11 mouse cellular contexts compared by ENCODE assay signal in genomic region chr6:127122221-127122806, GRCm38 (mm10). TPM values are rescaled to one million over a fixed set of nuclear protein-coding genes. Genes with fewer than 3 reads are reported as not detected.
DNase-seq lines count a peak whose midpoint lies in the region; ATAC-seq and TF ChIP-seq lines count a peak whose summit lies in the region.
"Had no signal": no experiment of that assay in that cellular context is flagged by ENCODE, and none has a peak within 500 bp of the region (broad histone marks: within the 10 kb centered on the region; RNA-seq: fewer than 3 reads in every experiment).

No protein-coding gene starts in this region.

- WGBS in heart, adult 2 months, result 68% methylated on average over 4 of the region's 4 CpGs
- WGBS in midbrain, embryonic 11.5 days, result 79% methylated on average over 4 of the region's 4 CpGs
- WGBS in midbrain, embryonic 10.5 days, result 83% methylated on average over 4 of the region's 4 CpGs
- 86% methylated on average over 4 of the region's 4 CpGs for WGBS in midbrain, postnatal 0 days

- peak; percentile 82 for TF ChIP-seq CTCF in heart, adult 2 months (IDR thresholded peaks at IDR 0.05)
- TF ChIP-seq CTCF in midbrain, postnatal 0 days (IDR thresholded peaks at IDR 0.05), result peak; percentile 70

- no peak overlapping the region for H3K4me2 ChIP-seq in midbrain, embryonic 11.5 days
- no peak overlapping the region for H3K4me2 ChIP-seq in midbrain, postnatal 0 days (ENCODE audit: low read depth, low read length, poor library complexity, severe bottlenecking)
- H3K4me2 ChIP-seq: embryonic facial prominence, embryonic 15.5 days had no signal

- TF ChIP-seq POLR2A in heart, adult 2 months (IDR thresholded peaks at IDR 0.05; ENCODE audit: insufficient read depth, low read depth, low read length), result no peak

- TF ChIP-seq EP300 in heart, adult 2 months (IDR thresholded peaks at IDR 0.05; ENCODE audit: insufficient read depth, low read depth, low read length), result peak; percentile 58; the same call in 1 of the 2 replicates

- 0 out of 2 replicates have a peak, but pooled peaks have one; percentile 33 for ATAC-seq in midbrain, embryonic 11.5 days (ENCODE audit: low FRiP score)
- peak; percentile 50 for ATAC-seq in activated CD4-positive, CD25-positive, alpha-beta regulatory T cell, adult 4 months
- ATAC-seq in midbrain, postnatal 0 days (ENCODE audit: low FRiP score), result no peak

- no peaks in the 10 kb centered on the region for H3K79me2 ChIP-seq in heart, adult 2 months (replicated peaks; ENCODE audit: control insufficient read depth, insufficient read depth, low read length)

- no peak overlapping the region for H3K9ac ChIP-seq in heart, adult 2 months (ENCODE audit: low read depth, low read length)
- H3K9ac ChIP-seq in midbrain, embryonic 11.5 days (ENCODE audit: low read length), result no peak overlapping the region
- H3K9ac ChIP-seq in midbrain, postnatal 0 days (replicated peaks; ENCODE audit: low read length, poor library complexity, severe bottlenecking), result no peak overlapping the region
- H3K9ac ChIP-seq: embryonic facial prominence, embryonic 15.5 days had no signal

- H3K36me3 ChIP-seq in heart, adult 2 months (ENCODE audit: control insufficient read depth, insufficient read depth, low read length), result no peaks in the 10 kb centered on the region
- H3K36me3 ChIP-seq in midbrain, embryonic 11.5 days (ENCODE audit: control insufficient read depth, insufficient read depth, low read length), result peaks cover 2% of the 10 kb centered on the region; the same call in 1 of the 2 replicates
- peaks cover 21% of the 10 kb centered on the region for H3K36me3 ChIP-seq in midbrain, embryonic 10.5 days
- no peaks in the 10 kb centered on the region for H3K36me3 ChIP-seq in midbrain, postnatal 0 days (ENCODE audit: insufficient read depth, low read length)

- H3K4me1 ChIP-seq in heart, adult 2 months (ENCODE audit: control insufficient read depth, insufficient read depth, low read length), result no peaks in the 10 kb centered on the region
- no peaks in the 10 kb centered on the region for H3K4me1 ChIP-seq in midbrain, embryonic 11.5 days (ENCODE audit: control insufficient read depth, insufficient read depth, low read length)
- H3K4me1 ChIP-seq in midbrain, embryonic 10.5 days, result no peaks in the 10 kb centered on the region
- H3K4me1 ChIP-seq in midbrain, postnatal 0 days (ENCODE audit: insufficient read depth, low read length), result no peaks in the 10 kb centered on the region
- H3K4me1 ChIP-seq: embryonic facial prominence, embryonic 15.5 days had no signal

- intact Hi-C loops in heart, adult 2 months (cut with DNase I), result loop anchor here (2.0 kb wide), 1 partner anchor 168 kb away; no protein-coding TSS in a partner anchor

- no peak overlapping the region for H3K27ac ChIP-seq in heart, adult 2 months
- H3K27ac ChIP-seq in midbrain, embryonic 11.5 days (ENCODE audit: low read depth, low read length), result no peak overlapping the region
- no peak overlapping the region for H3K27ac ChIP-seq in midbrain, embryonic 10.5 days (replicated peaks)
- H3K27ac ChIP-seq in midbrain, postnatal 0 days (ENCODE audit: low read depth, low read length), result no peak overlapping the region
- H3K27ac ChIP-seq: embryonic facial prominence, embryonic 15.5 days had no signal

- H3K27me3 ChIP-seq in heart, adult 2 months (ENCODE audit: control insufficient read depth, insufficient read depth, low read length), result no peaks in the 10 kb centered on the region
- H3K27me3 ChIP-seq in midbrain, embryonic 11.5 days (ENCODE audit: control insufficient read depth, insufficient read depth, low read length), result no peaks in the 10 kb centered on the region
- no peaks in the 10 kb centered on the region; the same call in 1 of the 2 replicates for H3K27me3 ChIP-seq in midbrain, embryonic 10.5 days (ENCODE audit: low read depth, poor library complexity, severe bottlenecking)
- no peaks in the 10 kb centered on the region for H3K27me3 ChIP-seq in midbrain, postnatal 0 days (ENCODE audit: insufficient read depth, low read length)
- H3K27me3 ChIP-seq: embryonic facial prominence, embryonic 15.5 days had no signal

- no peaks in the 10 kb centered on the region for H3K9me3 ChIP-seq in midbrain, embryonic 11.5 days (ENCODE audit: control insufficient read depth, low read length)
- H3K9me3 ChIP-seq in midbrain, embryonic 10.5 days (replicated peaks), result no peaks in the 10 kb centered on the region
- H3K9me3 ChIP-seq in midbrain, postnatal 0 days (ENCODE audit: low read length), result no peaks in the 10 kb centered on the region
- H3K9me3 ChIP-seq: embryonic facial prominence, embryonic 15.5 days had no signal

- no peak overlapping the region for H3K4me3 ChIP-seq in heart, adult 2 months
- H3K4me3 ChIP-seq in midbrain, embryonic 11.5 days (ENCODE audit: low read depth, low read length), result no peak overlapping the region
- H3K4me3 ChIP-seq in midbrain, embryonic 10.5 days, result no peak overlapping the region
- no peak overlapping the region for H3K4me3 ChIP-seq in midbrain, postnatal 0 days (ENCODE audit: low read depth, low read length)
- H3K4me3 ChIP-seq: embryonic facial prominence, embryonic 15.5 days had no signal

- DNase-seq in heart, adult 2 months, result no peak
- DNase-seq in heart, adult 11 months, result no peak
- DNase-seq in midbrain, embryonic 11.5 days (ENCODE audit: low spot score, missing footprints), result peak; percentile 49
- DNase-seq in midbrain, embryonic 10.5 days (ENCODE audit: low spot score), result no peak
- peak; percentile 32 for DNase-seq in midbrain, postnatal 0 days (ENCODE audit: low spot score)
- no peak for DNase-seq in right cerebral cortex, postnatal 25 days
- DNase-seq in thymus, postnatal 25 days, result no peak
- DNase-seq: right cerebral cortex, postnatal 4 days had no signal

RNA-seq across cellular contexts. Expression of gene Tigar, which starts 13.0 kb away (rescaled TPM):
- total RNA-seq in heart, adult 2 months (2021), result 10 to 100 TPM; 50.0 to 59.7 TPM
- polyA plus RNA-seq in heart, adult 2 months (2012; rRNA removed), result 18.0 and 29.0 TPM in 2 replicates
- 5.8 and 6.9 TPM in 2 replicates for polyA plus RNA-seq in midbrain, embryonic 11.5 days (2014; fragmentation: Nextera tagmentation; extraction: Ambion mirVana)
- polyA plus RNA-seq in midbrain, embryonic 10.5 days (2016; fragmentation: Nextera tagmentation; extraction: Ambion mirVana), result 6.8 and 8.7 TPM in 2 replicates
- polyA plus RNA-seq in activated CD4-positive, CD25-positive, alpha-beta regulatory T cell, adult 4 months (2017; shearing (Covaris generic)), result 1 to 10 TPM; 6.7 to 8.2 TPM
- 6.1 and 6.7 TPM in 2 replicates for total RNA-seq in midbrain, postnatal 0 days (2014; rRNA removed)
- 4.6 and 5.0 TPM in 2 replicates for polyA plus RNA-seq in midbrain, postnatal 0 days (2015; fragmentation: Nextera tagmentation; extraction: Ambion mirVana)

RNA-seq across cellular contexts. Expression of gene Ccnd2, which starts 29.7 kb away (rescaled TPM):
- 100 to 1,000 TPM; 132 to 139 TPM for total RNA-seq in heart, adult 2 months (2021)
- 46.2 and 53.4 TPM in 2 replicates for polyA plus RNA-seq in heart, adult 2 months (2012; rRNA removed)
- 1,627 and 1,717 TPM in 2 replicates for polyA plus RNA-seq in midbrain, embryonic 11.5 days (2014; fragmentation: Nextera tagmentation; extraction: Ambion mirVana)
- polyA plus RNA-seq in midbrain, embryonic 10.5 days (2016; fragmentation: Nextera tagmentation; extraction: Ambion mirVana), result 1,714 and 1,799 TPM in 2 replicates
- 100 to 1,000 TPM; 863 to 906 TPM for polyA plus RNA-seq in activated CD4-positive, CD25-positive, alpha-beta regulatory T cell, adult 4 months (2017; shearing (Covaris generic))
- 13.9 and 14.5 TPM in 2 replicates for total RNA-seq in midbrain, postnatal 0 days (2014; rRNA removed)
- polyA plus RNA-seq in midbrain, postnatal 0 days (2015; fragmentation: Nextera tagmentation; extraction: Ambion mirVana), result 95.6 and 106 TPM in 2 replicates

RNA-seq across cellular contexts. Expression of gene Fgf23, which starts 49.6 kb away (rescaled TPM):
- not detected for total RNA-seq in heart, adult 2 months (2021)
- not detected in 2 replicates for polyA plus RNA-seq in heart, adult 2 months (2012; rRNA removed)
- 0.11 TPM in 1 of 2 replicates, not detected in the other for polyA plus RNA-seq in midbrain, embryonic 11.5 days (2014; fragmentation: Nextera tagmentation; extraction: Ambion mirVana)
- polyA plus RNA-seq in midbrain, embryonic 10.5 days (2016; fragmentation: Nextera tagmentation; extraction: Ambion mirVana), result 0.14 TPM in 1 of 2 replicates, not detected in the other
- polyA plus RNA-seq in activated CD4-positive, CD25-positive, alpha-beta regulatory T cell, adult 4 months (2017; shearing (Covaris generic)), result not detected
- total RNA-seq in midbrain, postnatal 0 days (2014; rRNA removed), result 0.33 and 0.77 TPM in 2 replicates
- 0.38 and 0.63 TPM in 2 replicates for polyA plus RNA-seq in midbrain, postnatal 0 days (2015; fragmentation: Nextera tagmentation; extraction: Ambion mirVana)
- total RNA-seq: heart, postnatal 10 days had no signal

Comparison
In these comparisons a context has a peak if more than half of its experiments do, and no peak if none do; other contexts are left out.
1. DNase-seq: peak in midbrain, embryonic 11.5 days (single experiment) and midbrain, postnatal 0 days (single experiment); none in heart, adult 2 months (0 of 2), heart, adult 11 months (single experiment), midbrain, embryonic 10.5 days (single experiment), right cerebral cortex, postnatal 25 days (single experiment) and thymus, postnatal 25 days (single experiment).